Mouse (Mus musculus) stomach, postnatal 0 days (tissue): ENCODE measurements around the gene Taf8.
A peak's percentile ranks its signal among the peaks of the same experiment; 100 is the strongest.

Experiments used
- CTCF ChIP-seq: IDR thresholded peaks from 2 replicates; pipeline ENCODE4 v1.5.1; 2016; ENCODE audit warnings: antibody characterized with exemption, low read depth, mild to moderate bottlenecking, moderate library complexity
- EP300 ChIP-seq: optimal IDR thresholded peaks from 2 replicates; pipeline ENCODE3; 2016; ENCODE audit warnings: antibody characterized with exemption

GRCm38 (mm10) chr17:47501946-47502706, at the start of gene Taf8:
- peak; percentile 47 for TF ChIP-seq EP300
- no peak for TF ChIP-seq CTCF
